In the genomic region with DNA sequence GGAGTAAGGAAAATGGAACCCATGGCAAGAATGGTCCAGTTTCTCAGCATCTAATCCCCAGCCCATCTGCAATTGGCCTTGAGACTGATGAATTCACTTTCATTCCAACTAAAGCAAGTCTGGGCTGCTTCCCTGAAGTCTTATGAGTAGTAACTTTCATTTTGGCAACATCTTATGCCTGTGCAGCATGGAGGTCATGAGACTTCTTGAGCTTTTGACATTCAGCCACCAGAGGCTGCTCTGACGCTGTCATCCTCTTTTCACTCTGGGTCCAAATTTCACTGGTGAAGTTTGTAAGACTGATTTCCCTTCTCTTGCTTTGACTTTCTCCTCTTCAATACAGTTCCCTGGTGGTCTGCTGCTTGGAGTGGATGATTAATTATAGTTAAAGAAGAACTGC, we compare ENCODE assay signal across 9 mouse cellular contexts.
A peak's percentile ranks its signal among the peaks of the same experiment; 100 is the strongest.
DNase-seq lines count a peak whose midpoint lies in the region; ATAC-seq and TF ChIP-seq lines count a peak whose summit lies in the region.
"Had no signal": no experiment of that assay in that cellular context is flagged by ENCODE, and none has a peak within 500 bp of the region (broad histone marks: within the 10 kb centered on the region; RNA-seq: fewer than 3 reads in every experiment).

No protein-coding gene starts in this region.

- no peak overlapping the region for H3K9ac ChIP-seq in hindbrain, postnatal 0 days (replicated peaks; ENCODE audit: low read length)
- no peak overlapping the region for H3K9ac ChIP-seq in lung, embryonic 16.5 days (ENCODE audit: low read length)
- H3K9ac ChIP-seq: heart, embryonic 13.5 days had no signal

- 38% methylated on average over 1 of the region's 1 CpGs for WGBS in hindbrain, postnatal 0 days
- WGBS in hindbrain, embryonic 10.5 days, result 61% methylated on average over 1 of the region's 1 CpGs
- 32% methylated on average over 1 of the region's 1 CpGs for WGBS in lung, embryonic 16.5 days
- WGBS in limb, embryonic 10.5 days, result 50% methylated on average over 1 of the region's 1 CpGs

- no peaks in the 10 kb centered on the region for H3K9me3 ChIP-seq in hindbrain, postnatal 0 days (ENCODE audit: low read length)
- H3K9me3 ChIP-seq in hindbrain, embryonic 10.5 days, result no peaks in the 10 kb centered on the region
- H3K9me3 ChIP-seq in lung, embryonic 16.5 days (ENCODE audit: control insufficient read depth, low read length), result no peaks in the 10 kb centered on the region
- no peaks in the 10 kb centered on the region for H3K9me3 ChIP-seq in limb, embryonic 10.5 days (replicated peaks)
- H3K9me3 ChIP-seq: heart, embryonic 13.5 days had no signal

- intact Hi-C loops in gastrocnemius, adult 2 months (cut with DNase I), result loop anchor here (5.0 kb wide), 1 partner anchor 119 kb away; no protein-coding TSS in a partner anchor

- H3K27ac ChIP-seq in hindbrain, postnatal 0 days, result no peak overlapping the region
- no peak overlapping the region for H3K27ac ChIP-seq in hindbrain, embryonic 10.5 days
- H3K27ac ChIP-seq in gastrocnemius, adult 2 months, result peak overlapping the region; percentile 20; the same call in 1 of the 2 replicates
- no peak overlapping the region for H3K27ac ChIP-seq in lung, embryonic 16.5 days (ENCODE audit: low read length)
- H3K27ac ChIP-seq in limb, embryonic 10.5 days, result no peak overlapping the region
- H3K27ac ChIP-seq: heart, embryonic 13.5 days had no signal

- peak; percentile 44 for DNase-seq in hindbrain, postnatal 0 days (ENCODE audit: low spot score)
- DNase-seq in hindbrain, embryonic 10.5 days (ENCODE audit: low spot score), result no peak
- DNase-seq in gastrocnemius, adult 2 months, result peak; percentile 54
- no peak for DNase-seq in right cerebral cortex, postnatal 14 days
- no peak for DNase-seq in right cerebral cortex, postnatal 4 days
- no peak for DNase-seq in limb, embryonic 10.5 days (ENCODE audit: low spot score)

- no peaks in the 10 kb centered on the region for H3K4me1 ChIP-seq in hindbrain, postnatal 0 days (ENCODE audit: insufficient read depth, low read length)
- peaks cover under 1% of the 10 kb centered on the region for H3K4me1 ChIP-seq in hindbrain, embryonic 10.5 days (replicated peaks)
- H3K4me1 ChIP-seq in lung, embryonic 16.5 days (replicated peaks; ENCODE audit: control insufficient read depth, insufficient read depth, low read length), result no peaks in the 10 kb centered on the region
- H3K4me1 ChIP-seq in limb, embryonic 10.5 days, result no peaks in the 10 kb centered on the region
- H3K4me1 ChIP-seq: heart, embryonic 13.5 days had no signal

- no peak overlapping the region for H3K4me2 ChIP-seq in hindbrain, postnatal 0 days (ENCODE audit: low read depth, low read length)
- no peak overlapping the region for H3K4me2 ChIP-seq in lung, embryonic 16.5 days (ENCODE audit: low read depth, low read length)
- H3K4me2 ChIP-seq: heart, embryonic 13.5 days had no signal

- H3K27me3 ChIP-seq in hindbrain, postnatal 0 days (ENCODE audit: insufficient read depth, low read length), result no peaks in the 10 kb centered on the region
- peaks cover 40% of the 10 kb centered on the region for H3K27me3 ChIP-seq in hindbrain, embryonic 10.5 days (ENCODE audit: insufficient read depth, poor library complexity, severe bottlenecking)
- H3K27me3 ChIP-seq in lung, embryonic 16.5 days (ENCODE audit: control insufficient read depth, insufficient read depth, low read depth, low read length), result peaks cover 2% of the 10 kb centered on the region; the same call in 1 of the 2 replicates
- peaks cover 77% of the 10 kb centered on the region for H3K27me3 ChIP-seq in limb, embryonic 10.5 days (ENCODE audit: low read depth, poor library complexity, severe bottlenecking)

- TF ChIP-seq CTCF in hindbrain, postnatal 0 days (IDR thresholded peaks at IDR 0.05; ENCODE audit: low read depth), result peak; percentile 50
- peak; percentile 59 for TF ChIP-seq CTCF in gastrocnemius, adult 2 months (IDR thresholded peaks at IDR 0.05)

- no peak overlapping the region for H3K4me3 ChIP-seq in hindbrain, postnatal 0 days (ENCODE audit: low read length)
- no peak overlapping the region for H3K4me3 ChIP-seq in hindbrain, embryonic 10.5 days
- no peak overlapping the region for H3K4me3 ChIP-seq in gastrocnemius, adult 2 months
- no peak overlapping the region for H3K4me3 ChIP-seq in lung, embryonic 16.5 days (ENCODE audit: low read length)
- no peak overlapping the region for H3K4me3 ChIP-seq in limb, embryonic 10.5 days
- H3K4me3 ChIP-seq: heart, embryonic 13.5 days had no signal

- H3K36me3 ChIP-seq in hindbrain, postnatal 0 days (ENCODE audit: insufficient read depth, low read length), result no peaks in the 10 kb centered on the region
- H3K36me3 ChIP-seq in hindbrain, embryonic 10.5 days, result no peaks in the 10 kb centered on the region
- no peaks in the 10 kb centered on the region for H3K36me3 ChIP-seq in lung, embryonic 16.5 days (ENCODE audit: control insufficient read depth, insufficient read depth, low read length)
- H3K36me3 ChIP-seq in limb, embryonic 10.5 days, result no peaks in the 10 kb centered on the region
- H3K36me3 ChIP-seq: heart, embryonic 13.5 days had no signal

- ATAC-seq in hindbrain, postnatal 0 days, result no peak
- ATAC-seq in CD4-positive, CD25-positive, alpha-beta regulatory T cell, adult 4 months, result peak; percentile 81
- ATAC-seq in lung, embryonic 16.5 days (ENCODE audit: low read depth), result 0 out of 2 replicates have a peak, but pooled peaks have one; percentile 34

Comparison
In these comparisons a context has a peak if more than half of its experiments do, and no peak if none do; other contexts are left out.
1. DNase-seq: peak in hindbrain, postnatal 0 days (single experiment) and gastrocnemius, adult 2 months (single experiment); none in hindbrain, embryonic 10.5 days (single experiment), right cerebral cortex, postnatal 14 days (single experiment), right cerebral cortex, postnatal 4 days (single experiment) and limb, embryonic 10.5 days (single experiment).